Mouse (Mus musculus) myocyte (in vitro differentiated cells): ENCODE data around the gene Adamts5. TPM values are rescaled to one million over a fixed set of nuclear protein-coding genes. Genes with fewer than 3 reads are reported as not detected.

Experiments
- H3K27me3 ChIP-seq: one replicate; pipeline ENCODE4 v1.6.1; 2011; ENCODE audit not compliant: control insufficient read depth, insufficient read depth, insufficient read length
- H3K36me3 ChIP-seq: one replicate; pipeline ENCODE4 v1.6.1; 2011; ENCODE audit not compliant: control insufficient read depth, insufficient read depth
- H3K4me2 ChIP-seq: one replicate; pipeline ENCODE4 v1.6.1; 2011; ENCODE audit warnings: low read depth, control low read depth
- H3K4me3 ChIP-seq: one replicate; pipeline ENCODE4 v1.5.1; 2011; ENCODE audit warnings: mild to moderate bottlenecking, control low read depth, moderate library complexity
- H3K79me2 ChIP-seq: one replicate; pipeline ENCODE4 v1.6.1; 2011; ENCODE audit not compliant: control insufficient read depth, insufficient read depth
- H3ac ChIP-seq: one replicate; pipeline ENCODE4 v1.6.1; 2011; ENCODE audit not compliant: control insufficient read depth, insufficient read length
- CEBPB ChIP-seq: IDR thresholded peaks from 2 replicates; pipeline ENCODE4 v1.6.1; 2011; ENCODE audit warnings: mild to moderate bottlenecking, moderate library complexity; ENCODE audit not compliant: poor library complexity, insufficient read depth, severe bottlenecking
- E2F4 ChIP-seq: IDR thresholded peaks from one replicate; pipeline ENCODE4 v1.6.1; 2011; ENCODE audit warnings: mild to moderate bottlenecking, control low read depth, moderate library complexity; ENCODE audit not compliant: insufficient read depth
- MAX ChIP-seq: IDR thresholded peaks from one replicate; pipeline ENCODE4 v1.6.1; 2011; ENCODE audit warnings: low read depth, mild to moderate bottlenecking, control low read depth
- MYOD1 ChIP-seq, 3 experiments: IDR thresholded peaks; one replicate each; pipeline ENCODE4 v1.6.1; 2011; ENCODE audit warnings: control low read depth in 2 of 3, low read depth in 2 of 3, mild to moderate bottlenecking in 2 of 3, moderate library complexity in 1 of 3; ENCODE audit not compliant: insufficient read length in 2 of 3, control insufficient read depth in 1 of 3
- MYOG ChIP-seq, 3 experiments: IDR thresholded peaks; one replicate each; pipeline ENCODE4 v1.6.1; 2011; ENCODE audit warnings: control low read depth in 2 of 3, low read depth in 2 of 3, mild to moderate bottlenecking in 2 of 3; ENCODE audit not compliant: insufficient read length in 2 of 3, control insufficient read depth in 1 of 3, insufficient read depth in 1 of 3
- POLR2A ChIP-seq: IDR thresholded peaks from one replicate; pipeline ENCODE4 v1.6.1; 2011; ENCODE audit warnings: low read depth, mild to moderate bottlenecking, control low read depth, moderate library complexity; ENCODE audit not compliant: insufficient read length
- POLR2AphosphoS2 ChIP-seq: IDR thresholded peaks from one replicate; pipeline ENCODE4 v1.6.1; 2011; ENCODE audit warnings: low read depth, control low read depth; ENCODE audit not compliant: insufficient read length
- REST ChIP-seq: IDR thresholded peaks from one replicate; pipeline ENCODE4 v1.6.1; 2011; ENCODE audit warnings: mild to moderate bottlenecking, control low read depth, moderate library complexity; ENCODE audit not compliant: insufficient read depth, insufficient read length
- SRF ChIP-seq: IDR thresholded peaks from one replicate; pipeline ENCODE4 v1.6.1; 2011; ENCODE audit warnings: low read depth; ENCODE audit not compliant: control insufficient read depth, insufficient read length
- TCF12 ChIP-seq: IDR thresholded peaks from one replicate; pipeline ENCODE4 v1.6.1; 2011; ENCODE audit warnings: mild to moderate bottlenecking, control low read depth; ENCODE audit not compliant: poor library complexity, insufficient read depth, severe bottlenecking
- TCF3 ChIP-seq: IDR thresholded peaks from one replicate; pipeline ENCODE4 v1.6.1; 2011; ENCODE audit warnings: low read depth, control low read depth; ENCODE audit not compliant: insufficient read length
- USF1 ChIP-seq: IDR thresholded peaks from one replicate; pipeline ENCODE4 v1.6.1; 2011; ENCODE audit warnings: low read depth, mild to moderate bottlenecking, control low read depth, moderate library complexity
- polyA plus RNA-seq: library from polyadenylated mRNA; unstranded; fragments of >200 nt; fragmentation: generic; extraction: Trizol; gene quantifications from one replicate; pipeline ENCODE4 v1.2.1, GENCODE M21; 2012; ENCODE audit warnings: missing spikeins

Adamts5 gene
- polyA plus RNA-seq, 1 experiment: 7.2 TPM

- no peak overlapping the region for H3K4me2 ChIP-seq
- no peaks in the 10 kb centered on the region for H3K27me3 ChIP-seq
- no peak overlapping the region for H3K4me3 ChIP-seq
- TF ChIP-seq TCF3 (no peak), CEBPB (no peak), MAX (no peak), USF1 (no peak), MYOD1 (IDR thresholded peaks at IDR 0.05; ENCODE audit: control insufficient read depth in 1 of 3, insufficient read length in 2 of 3, low read depth in 2 of 3) (no peak), POLR2A (no peak), POLR2AphosphoS2 (no peak), SRF (no peak), E2F4 (no peak), REST (no peak), TCF12 (no peak), MYOG (IDR thresholded peaks at IDR 0.05; ENCODE audit: control insufficient read depth in 1 of 3, insufficient read depth in 1 of 3, insufficient read length in 2 of 3, low read depth in 2 of 3) (no peak)
- H3K36me3 ChIP-seq: no peaks in the 10 kb centered on the region
- no peaks in the 10 kb centered on the region for H3K79me2 ChIP-seq
- no peak overlapping the region for H3ac ChIP-seq
These were observed 87.5 kb downstream of the Adamts5 start for GRCm38 (mm10) chr16:85814116-85814515.

GRCm38 (mm10) chr16:85807626-85808025 is 94.0 kb downstream of the Adamts5 start:
- H3K4me3 ChIP-seq: no peak overlapping the region
- TF ChIP-seq USF1: no peak
- 0 out of 2 replicates have a peak, but pooled peaks have one; percentile 6 for TF ChIP-seq CEBPB
- TF ChIP-seq SRF: no peak
- no peak for TF ChIP-seq POLR2A
- no peak for TF ChIP-seq MYOD1 (IDR thresholded peaks at IDR 0.05; ENCODE audit: control insufficient read depth in 1 of 3, insufficient read length in 2 of 3, low read depth in 2 of 3)
- TF ChIP-seq MYOG (IDR thresholded peaks at IDR 0.05; ENCODE audit: control insufficient read depth in 1 of 3, insufficient read depth in 1 of 3, insufficient read length in 2 of 3, low read depth in 2 of 3): no peak
- no peak for TF ChIP-seq MAX
- no peak for TF ChIP-seq POLR2AphosphoS2
- H3K36me3 ChIP-seq: no peaks in the 10 kb centered on the region
- no peak overlapping the region for H3ac ChIP-seq
- H3K27me3 ChIP-seq: no peaks in the 10 kb centered on the region
- H3K4me2 ChIP-seq: peak overlapping the region; percentile 75
- no peaks in the 10 kb centered on the region for H3K79me2 ChIP-seq

GRCm38 (mm10) chr16:85807072-85807471 is 94.6 kb downstream of the Adamts5 start:
- Histone ChIP-seq H3K79me2 (no peaks in the 10 kb centered on the region), H3K27me3 (no peaks in the 10 kb centered on the region), H3K4me2 (peak overlapping the region; percentile 75), H3K4me3 (no peak overlapping the region), H3ac (no peak overlapping the region), H3K36me3 (no peaks in the 10 kb centered on the region)
- TF ChIP-seq POLR2AphosphoS2: no peak
- TF ChIP-seq MYOD1 (IDR thresholded peaks at IDR 0.05; ENCODE audit: control insufficient read depth in 1 of 3, insufficient read length in 2 of 3, low read depth in 2 of 3): no peak
- no peak for TF ChIP-seq TCF12
- TF ChIP-seq TCF3: no peak
- no peak for TF ChIP-seq SRF
- TF ChIP-seq POLR2A: no peak
- TF ChIP-seq CEBPB: no peak

Other genes with a start within 250 kb of the Adamts5 start
- 14.9 TPM for gene Adamts1, start 98.7 kb downstream of the Adamts5 start, polyA plus RNA-seq